13 mouse cellular contexts compared by ENCODE assay signal in the genomic region with DNA sequence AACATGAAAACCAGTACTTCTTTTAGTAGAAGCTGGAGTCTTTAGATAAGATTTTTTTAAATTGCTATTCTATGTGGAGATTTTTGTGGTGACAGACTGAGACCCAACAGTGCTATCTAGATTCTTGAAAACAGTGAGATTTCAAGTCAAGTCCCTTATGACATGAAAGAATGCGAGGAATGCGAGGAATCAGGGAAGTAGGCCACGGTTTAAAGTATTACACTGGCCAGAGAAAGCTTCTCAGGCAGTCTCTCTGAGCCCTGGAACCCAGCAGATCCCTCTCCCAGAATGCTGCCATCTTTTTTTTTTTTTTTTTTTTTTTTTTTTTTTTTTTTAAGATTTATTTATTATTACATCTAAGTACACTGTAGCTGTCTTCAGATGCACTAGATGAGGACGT. TPM values are rescaled to one million over a fixed set of nuclear protein-coding genes. Genes with fewer than 3 reads are reported as not detected.
DNase-seq lines count a peak whose midpoint lies in the region; ATAC-seq and TF ChIP-seq lines count a peak whose summit lies in the region.
"Had no signal": no experiment of that assay in that cellular context is flagged by ENCODE, and none has a peak within 500 bp of the region (broad histone marks: within the 10 kb centered on the region; RNA-seq: fewer than 3 reads in every experiment).

No protein-coding gene starts in this region.

- no peak overlapping the region for H3K9ac ChIP-seq in limb, embryonic 14.5 days (ENCODE audit: low read depth, low read length, severe bottlenecking)
- H3K9ac ChIP-seq in ES-Bruce4 (ENCODE audit: low read depth, poor library complexity, severe bottlenecking): no peak overlapping the region
- H3K9ac ChIP-seq: heart, embryonic 13.5 days; liver, embryonic 13.5 days had no signal

- ATAC-seq in limb, embryonic 14.5 days (ENCODE audit: low FRiP score, low read depth): no peak
- ATAC-seq: inflammation-experienced regulatory T-cells, adult 6 months had no signal

- DNase-seq in limb, embryonic 14.5 days (ENCODE audit: low spot score): peak; percentile 31
- no peak for DNase-seq in limb, embryonic 10.5 days (ENCODE audit: low spot score)
- DNase-seq in NIH3T3 (ENCODE audit: low read depth): peak; percentile 57
- DNase-seq in spleen, postnatal 10 days (ENCODE audit: low spot score in 2 of 2): no peak
- no peak for DNase-seq in left cerebral cortex, adult 18-20 months (ENCODE audit: low spot score in 2 of 2)
- DNase-seq: cerebellum, postnatal 36 days; liver, embryonic 13.5 days had no signal

- H3K27ac ChIP-seq in limb, embryonic 14.5 days (replicated peaks; ENCODE audit: low read depth, low read length): no peak overlapping the region
- no peak overlapping the region for H3K27ac ChIP-seq in limb, embryonic 10.5 days
- 0 out of 2 replicates have a peak overlapping the region, but pooled peaks have one; percentile 82 for H3K27ac ChIP-seq in ES-Bruce4 (ENCODE audit: insufficient read depth, low read length)
- peak overlapping the region; percentile 84 for H3K27ac ChIP-seq in embryonic fibroblast, embryonic 13.5 days (ENCODE audit: insufficient read depth, low read length)
- H3K27ac ChIP-seq: heart, embryonic 13.5 days; hindbrain, embryonic 10.5 days; liver, embryonic 13.5 days; midbrain, embryonic 10.5 days had no signal

- H3K4me3 ChIP-seq in limb, embryonic 14.5 days (replicated peaks; ENCODE audit: low read length): no peak overlapping the region
- no peak overlapping the region for H3K4me3 ChIP-seq in limb, embryonic 10.5 days
- no peak overlapping the region for H3K4me3 ChIP-seq in ES-Bruce4 (ENCODE audit: low read depth, low read length)
- H3K4me3 ChIP-seq in embryonic fibroblast, embryonic 13.5 days (ENCODE audit: insufficient read depth, low read length): no peak overlapping the region
- H3K4me3 ChIP-seq: heart, embryonic 13.5 days; hindbrain, embryonic 10.5 days; liver, embryonic 13.5 days; midbrain, embryonic 10.5 days had no signal

- no peaks in the 10 kb centered on the region for H3K9me3 ChIP-seq in limb, embryonic 14.5 days (ENCODE audit: control insufficient read depth, low read length)
- no peaks in the 10 kb centered on the region for H3K9me3 ChIP-seq in limb, embryonic 10.5 days (replicated peaks)
- no peaks in the 10 kb centered on the region for H3K9me3 ChIP-seq in ES-Bruce4 (replicated peaks; ENCODE audit: control insufficient read depth, insufficient read depth, low read length, poor library complexity, severe bottlenecking)
- H3K9me3 ChIP-seq: heart, embryonic 13.5 days; hindbrain, embryonic 10.5 days; liver, embryonic 13.5 days; midbrain, embryonic 10.5 days had no signal

- 0 out of 2 replicates have a peak, but pooled peaks cover 2% of the 10 kb centered on the region for H3K4me1 ChIP-seq in limb, embryonic 14.5 days (ENCODE audit: control insufficient read depth, insufficient read depth, low read length)
- 0 out of 2 replicates have a peak, but pooled peaks cover 3% of the 10 kb centered on the region for H3K4me1 ChIP-seq in limb, embryonic 10.5 days
- H3K4me1 ChIP-seq in ES-Bruce4 (ENCODE audit: control insufficient read depth, insufficient read depth, low read length): no peaks in the 10 kb centered on the region
- 0 out of 2 replicates have a peak, but pooled peaks cover 6% of the 10 kb centered on the region for H3K4me1 ChIP-seq in embryonic fibroblast, embryonic 13.5 days (ENCODE audit: control insufficient read depth, insufficient read depth, low read length)
- H3K4me1 ChIP-seq: hindbrain, embryonic 10.5 days; liver, embryonic 13.5 days; midbrain, embryonic 10.5 days had no signal

- no peak for TF ChIP-seq POLR2A in limb, embryonic 14.5 days (IDR thresholded peaks at IDR 0.05; ENCODE audit: borderline replicate concordance, extremely low read depth, insufficient read depth, insufficient read length)
- TF ChIP-seq POLR2A in ES-Bruce4 (IDR thresholded peaks at IDR 0.05; ENCODE audit: insufficient read depth, low read length): no peak
- no peak for TF ChIP-seq POLR2A in embryonic fibroblast, embryonic 13.5 days (IDR thresholded peaks at IDR 0.05; ENCODE audit: low read depth, low read length)

- 61% methylated on average over 4 of the region's 4 CpGs for WGBS in limb, embryonic 14.5 days
- WGBS in limb, embryonic 10.5 days: 54% methylated on average over 4 of the region's 4 CpGs

- TF ChIP-seq CTCF in ES-Bruce4 (IDR thresholded peaks at IDR 0.05; ENCODE audit: low read depth, low read length): no peak
- TF ChIP-seq CTCF in embryonic fibroblast, embryonic 13.5 days (IDR thresholded peaks at IDR 0.05; ENCODE audit: borderline replicate concordance, insufficient read depth, low read length): no peak

- no peaks in the 10 kb centered on the region for H3K36me3 ChIP-seq in limb, embryonic 14.5 days (ENCODE audit: control insufficient read depth, insufficient read depth, low read length)
- no peaks in the 10 kb centered on the region for H3K36me3 ChIP-seq in limb, embryonic 10.5 days
- peaks cover 34% of the 10 kb centered on the region for H3K36me3 ChIP-seq in ES-Bruce4 (ENCODE audit: control insufficient read depth, insufficient read depth, low read length, poor library complexity, severe bottlenecking)
- H3K36me3 ChIP-seq: heart, embryonic 13.5 days; hindbrain, embryonic 10.5 days; liver, embryonic 13.5 days; midbrain, embryonic 10.5 days had no signal

- H3K27me3 ChIP-seq in limb, embryonic 14.5 days (ENCODE audit: control insufficient read depth, insufficient read depth, low read length): no peaks in the 10 kb centered on the region
- no peaks in the 10 kb centered on the region for H3K27me3 ChIP-seq in limb, embryonic 10.5 days (ENCODE audit: low read depth, poor library complexity, severe bottlenecking)
- H3K27me3 ChIP-seq in ES-Bruce4 (ENCODE audit: control insufficient read depth, insufficient read depth, low read length, poor library complexity, severe bottlenecking): no peaks in the 10 kb centered on the region
- H3K27me3 ChIP-seq: heart, embryonic 13.5 days; liver, embryonic 13.5 days had no signal

- TF ChIP-seq EP300 in ES-Bruce4 (IDR thresholded peaks at IDR 0.05; ENCODE audit: insufficient read depth, low read depth, low read length): no peak

- H3K4me2 ChIP-seq in limb, embryonic 14.5 days (replicated peaks; ENCODE audit: low read depth, low read length, severe bottlenecking): no peak overlapping the region
- H3K4me2 ChIP-seq: heart, embryonic 13.5 days; liver, embryonic 13.5 days had no signal

RNA-seq across cellular contexts. Expression of a gene that starts 16.2 kb away (rescaled TPM):
- polyA plus RNA-seq in limb, embryonic 14.5 days (2012; rRNA removed): 25.4 and 41.0 TPM in 2 replicates
- polyA plus RNA-seq in limb, embryonic 14.5 days (2014; fragmentation: Nextera tagmentation; extraction: Ambion mirVana): 41.0 and 42.2 TPM in 2 replicates
- polyA plus RNA-seq in limb, embryonic 10.5 days (2016; fragmentation: Nextera tagmentation; extraction: Ambion mirVana): 8.4 and 9.0 TPM in 2 replicates
- polyA plus RNA-seq in ES-Bruce4 (2011; ENCODE audit: insufficient read depth, insufficient read length, low read depth, missing spikeins): 381 and 387 TPM in 2 replicates
- 149 and 184 TPM in 2 replicates for polyA plus RNA-seq in embryonic fibroblast, embryonic 13.5 days (2011; ENCODE audit: insufficient read length, low read depth, missing spikeins)
- 10 to 100 TPM; 17.5 to 19.2 TPM for total RNA-seq in left cerebral cortex, adult 18-20 months (2021)

Comparison
In these comparisons a context has a peak if more than half of its experiments do, and no peak if none do; other contexts are left out.
1. DNase-seq: peak in limb, embryonic 14.5 days (single experiment) and NIH3T3 (single experiment); none in limb, embryonic 10.5 days (single experiment), spleen, postnatal 10 days (0 of 2) and left cerebral cortex, adult 18-20 months (0 of 2).
2. H3K27ac ChIP-seq: peak in ES-Bruce4 (single experiment) and embryonic fibroblast, embryonic 13.5 days (single experiment); none in limb, embryonic 14.5 days (single experiment) and limb, embryonic 10.5 days (single experiment).